Mouse (Mus musculus) left cerebral cortex, postnatal 14 days (tissue): Measurements from ENCODE around the gene Ttc30b. TPM values are rescaled to one million over a fixed set of nuclear protein-coding genes. Genes with fewer than 3 reads are reported as not detected.
A peak's percentile ranks its signal among the peaks of the same experiment; 100 is the strongest.
"Not testable (repeated sequence)": the region's sequence is repeated elsewhere in the genome, so short reads cannot be mapped to it uniquely, and the experiment has no call there.

Source experiments
- DNase-seq, 2 experiments: peaks; one replicate each; pipeline ENCODE4 v3.0.0; 2021 to 2022; ENCODE audit warnings: low spot score in 2 of 2, mixed read lengths in 1 of 2
- intact Hi-C: fragments of 180-260 bp; cut with DNase I; formaldehyde crosslinking; loops from one replicate; pipeline ENCODE4 v1.15.1; 2025
- long read RNA-seq, 2 experiments: library from polyadenylated mRNA; stranded (forward); transcript quantifications; one replicate each; pipeline ENCODE4 v2.0.0; 2021
- total RNA-seq, 2 experiments: library from RNA; stranded (reverse); gene quantifications; 2 replicates each; pipeline ENCODE4 v1.2.3; 2021

Ttc30b gene
- total RNA-seq: 10 to 100 TPM; 10.1 to 11.5 TPM
- long read RNA-seq, experiment 1, transcript Ttc30b-201 (1 exons, 2,737 nt): major isoform, 18 of 18 reads
- long read RNA-seq, experiment 1, partial matches to known transcripts: 0 of 18 reads
- long read RNA-seq, experiment 1, other reads (novel, unspliced or antisense): 0 of 18 reads
- long read RNA-seq, experiment 2, transcript Ttc30b-201 (1 exons, 2,737 nt): major isoform, 21 of 21 reads
- long read RNA-seq, experiment 2, partial matches to known transcripts: 0 of 21 reads
- long read RNA-seq, experiment 2, other reads (novel, unspliced or antisense): 0 of 21 reads

- intact Hi-C loops: no loop called here
- peak; percentile 77 to 81 for DNase-seq
Observed at GRCm38 (mm10) chr2:75938117-75939063, at the start of gene Ttc30b. Gene Ttc30b (minus strand): TSS chr2:75938585.

- no peak for DNase-seq
- intact Hi-C loops: no loop called here
Observed at GRCm38 (mm10) chr2:75987739-75988138, 49.4 kb upstream of the Ttc30b start.

GRCm38 (mm10) chr2:75985124-75985523, 46.7 kb upstream of the Ttc30b start:
- intact Hi-C loops: loop anchor here (2.0 kb wide), 1 partner anchor 86 kb away; no protein-coding TSS in a partner anchor
- DNase-seq: peak; percentile 82 to 92

- intact Hi-C loops: loop anchor here (2.0 kb wide), 1 partner anchor 87 kb away; no protein-coding TSS in a partner anchor
- DNase-seq: no peak
Observed at GRCm38 (mm10) chr2:75983847-75984246, 45.5 kb upstream of the Ttc30b start.

- intact Hi-C loops: no loop called here
- no peak for DNase-seq
Observed at GRCm38 (mm10) chr2:75983091-75983490, 44.7 kb upstream of the Ttc30b start.

GRCm38 (mm10) chr2:75982626-75983025, 44.2 kb upstream of the Ttc30b start:
- DNase-seq: no peak
- intact Hi-C loops: no loop called here

- peak; percentile 77 to 84 for DNase-seq
- intact Hi-C loops: not testable (repeated sequence)
Observed at GRCm38 (mm10) chr2:75981440-75982081, 43.2 kb upstream of the Ttc30b start, which contains the start of gene Ttc30a1. Gene Ttc30a1 (minus strand): TSS chr2:75981967.

GRCm38 (mm10) chr2:75980933-75981439, 42.6 kb upstream of the Ttc30b start:
- intact Hi-C loops, DNase-seq: not testable (repeated sequence)

GRCm38 (mm10) chr2:75977752-75978368, 39.5 kb upstream of the Ttc30b start, which contains the start of gene Ttc30a2:
Gene Ttc30a2 (minus strand): TSS chr2:75978170.
- DNase-seq: peak in 1 of 2 experiments; percentile 54
- intact Hi-C loops: not testable (repeated sequence)

- intact Hi-C loops, DNase-seq: not testable (repeated sequence)
Observed at GRCm38 (mm10) chr2:75976070-75976469, 37.7 kb upstream of the Ttc30b start.

- intact Hi-C loops: no loop called here
- no peak for DNase-seq
Observed at GRCm38 (mm10) chr2:75974131-75974530, 35.7 kb upstream of the Ttc30b start.

- peak; percentile 74 to 89 for DNase-seq
- intact Hi-C loops: loop anchor here (5.0 kb wide), 3 partner anchors 83 to 358 kb away; no protein-coding TSS in a partner anchor
Observed at GRCm38 (mm10) chr2:75964972-75965371, 26.6 kb upstream of the Ttc30b start.

- DNase-seq: peak in 1 of 2 experiments; percentile 60
- intact Hi-C loops: loop anchor here (5.0 kb wide), 2 partner anchors 82 to 177 kb away; no protein-coding TSS in a partner anchor
Observed at GRCm38 (mm10) chr2:75964512-75964911, 26.1 kb upstream of the Ttc30b start.

- intact Hi-C loops: loop anchor here (5.0 kb wide), 2 partner anchors 82 to 177 kb away; no protein-coding TSS in a partner anchor
- no peak for DNase-seq
Observed at GRCm38 (mm10) chr2:75964051-75964450, 25.7 kb upstream of the Ttc30b start.

GRCm38 (mm10) chr2:75963211-75963840, 24.9 kb upstream of the Ttc30b start:
- DNase-seq: no peak
- intact Hi-C loops: loop anchor here (5.0 kb wide), 2 partner anchors 81 to 176 kb away; no protein-coding TSS in a partner anchor

GRCm38 (mm10) chr2:75960366-75961330, 22.3 kb upstream of the Ttc30b start:
- intact Hi-C loops: loop anchor here (5.0 kb wide), 2 partner anchors 78 to 173 kb away; no protein-coding TSS in a partner anchor
- peak in 1 of 2 experiments; percentile 47 for DNase-seq

GRCm38 (mm10) chr2:75959850-75960365, 21.5 kb upstream of the Ttc30b start:
- intact Hi-C loops: loop anchor here (5.0 kb wide), 2 partner anchors 78 to 173 kb away; no protein-coding TSS in a partner anchor
- DNase-seq: no peak
